18 mouse cellular contexts compared by ENCODE assay signal in genomic region chr3:138773871-138774606, GRCm38 (mm10). TPM values are rescaled to one million over a fixed set of nuclear protein-coding genes. Genes with fewer than 3 reads are reported as not detected.
DNase-seq lines count a peak whose midpoint lies in the region; ATAC-seq and TF ChIP-seq lines count a peak whose summit lies in the region.
"Had no signal": no experiment of that assay in that cellular context is flagged by ENCODE, and none has a peak within 500 bp of the region (broad histone marks: within the 10 kb centered on the region; RNA-seq: fewer than 3 reads in every experiment).

No protein-coding gene starts in this region.

- no peak for ATAC-seq in hindbrain, embryonic 13.5 days (ENCODE audit: low FRiP score)
- ATAC-seq in hindbrain, embryonic 11.5 days (ENCODE audit: low FRiP score), result no peak
- no peak for ATAC-seq in neural tube, embryonic 14.5 days (ENCODE audit: low read depth)
- ATAC-seq in activated CD4-positive, CD25-positive, alpha-beta regulatory T cell, adult 4 months, result no peak
- ATAC-seq: forebrain, embryonic 16.5 days had no signal

- TF ChIP-seq RAD21 in MEL (IDR thresholded peaks at IDR 0.05; ENCODE audit: low read depth, low read length), result no peak

- H3K9me3 ChIP-seq in hindbrain, embryonic 13.5 days, result no peaks in the 10 kb centered on the region
- H3K9me3 ChIP-seq in hindbrain, embryonic 11.5 days (ENCODE audit: control insufficient read depth, low read length), result no peaks in the 10 kb centered on the region
- H3K9me3 ChIP-seq in MEL (replicated peaks; ENCODE audit: insufficient read depth, low read length), result no peaks in the 10 kb centered on the region
- H3K9me3 ChIP-seq in neural tube, embryonic 14.5 days (ENCODE audit: control insufficient read depth, low read length), result no peaks in the 10 kb centered on the region
- H3K9me3 ChIP-seq: G1E; liver, embryonic 13.5 days had no signal

- TF ChIP-seq POLR2A in MEL (IDR thresholded peaks at IDR 0.05; ENCODE audit: control insufficient read depth in 1 of 2, insufficient read depth in 1 of 2, low read depth in 1 of 2, low read length in 2 of 2, poor library complexity in 1 of 2), result no peak

- H3K9ac ChIP-seq in hindbrain, embryonic 13.5 days, result no peak overlapping the region
- no peak overlapping the region for H3K9ac ChIP-seq in hindbrain, embryonic 11.5 days (ENCODE audit: low read depth, low read length)
- H3K9ac ChIP-seq in MEL (ENCODE audit: control insufficient read depth, low read depth, low read length, poor library complexity, severe bottlenecking), result no peak overlapping the region
- no peak overlapping the region for H3K9ac ChIP-seq in neural tube, embryonic 14.5 days (replicated peaks; ENCODE audit: low read depth, low read length)
- H3K9ac ChIP-seq: liver, embryonic 13.5 days had no signal

- H3K4me1 ChIP-seq in hindbrain, embryonic 13.5 days (replicated peaks), result peaks cover 82% of the 10 kb centered on the region
- no peaks in the 10 kb centered on the region for H3K4me1 ChIP-seq in hindbrain, embryonic 11.5 days (replicated peaks; ENCODE audit: control insufficient read depth, insufficient read depth, low read length)
- peaks cover 35 to 60% of the 10 kb centered on the region in 2 experiments for H3K4me1 ChIP-seq in MEL (ENCODE audit: control insufficient read depth in 1 of 2, insufficient read depth in 2 of 2, low read length in 2 of 2)
- H3K4me1 ChIP-seq in neural tube, embryonic 14.5 days (ENCODE audit: control insufficient read depth, insufficient read depth, low read length), result peaks cover 36% of the 10 kb centered on the region
- H3K4me1 ChIP-seq: megakaryocyte, embryonic 14.5 days had no signal

- no peak for DNase-seq in hindbrain, embryonic 11.5 days (ENCODE audit: low spot score)
- DNase-seq in MEL (ENCODE audit: low read depth, low spot score), result no peak
- DNase-seq in brain, adult 2 months (ENCODE audit: low read depth, low spot score), result peak; percentile 70
- no peak for DNase-seq in adrenal gland, postnatal 25 days
- DNase-seq: adrenal gland, postnatal 14 days; heart, adult 2 months; kidney, postnatal 14 days; liver, embryonic 13.5 days; lung, postnatal 10 days; retina, postnatal 1 day; spleen, adult 18-20 months had no signal

- no peak overlapping the region for H3K4me3 ChIP-seq in hindbrain, embryonic 13.5 days
- H3K4me3 ChIP-seq in hindbrain, embryonic 11.5 days (ENCODE audit: low read depth, low read length), result no peak overlapping the region
- no peak overlapping the region for H3K4me3 ChIP-seq in MEL (ENCODE audit: control insufficient read depth in 1 of 2, insufficient read depth in 1 of 2, low read depth in 2 of 2, low read length in 2 of 2)
- no peak overlapping the region for H3K4me3 ChIP-seq in neural tube, embryonic 14.5 days (ENCODE audit: low read depth, low read length)
- H3K4me3 ChIP-seq: erythroblast, embryonic 14.5 days; heart, adult 2 months; liver, embryonic 13.5 days; megakaryocyte, embryonic 14.5 days had no signal

- H3K4me2 ChIP-seq in hindbrain, embryonic 13.5 days, result no peak overlapping the region
- H3K4me2 ChIP-seq in hindbrain, embryonic 11.5 days (replicated peaks; ENCODE audit: low read depth, low read length), result no peak overlapping the region
- H3K4me2 ChIP-seq in neural tube, embryonic 14.5 days (ENCODE audit: low read depth, low read length), result no peak overlapping the region
- H3K4me2 ChIP-seq: liver, embryonic 13.5 days had no signal

- no peaks in the 10 kb centered on the region for H3K27me3 ChIP-seq in hindbrain, embryonic 13.5 days
- H3K27me3 ChIP-seq in hindbrain, embryonic 11.5 days (ENCODE audit: control insufficient read depth, insufficient read depth, low read length), result no peaks in the 10 kb centered on the region
- H3K27me3 ChIP-seq in MEL (ENCODE audit: control insufficient read depth in 1 of 2, insufficient read depth in 2 of 2, low read length in 2 of 2), result no peaks in the 10 kb centered on the region
- H3K27me3 ChIP-seq in neural tube, embryonic 14.5 days (ENCODE audit: control insufficient read depth, insufficient read depth, low read length), result no peaks in the 10 kb centered on the region
- H3K27me3 ChIP-seq: liver, embryonic 13.5 days; megakaryocyte, embryonic 14.5 days had no signal

- H3K79me2 ChIP-seq in MEL (ENCODE audit: control insufficient read depth, insufficient read depth, low read length, poor library complexity), result peaks cover 64% of the 10 kb centered on the region

- H3K27ac ChIP-seq in hindbrain, embryonic 13.5 days, result peak overlapping the region; percentile 53
- no peak overlapping the region for H3K27ac ChIP-seq in hindbrain, embryonic 11.5 days (ENCODE audit: low read depth, low read length)
- no peak overlapping the region for H3K27ac ChIP-seq in MEL (ENCODE audit: control insufficient read depth, low read depth, low read length)
- peak overlapping the region; percentile 3; the same call in 1 of the 2 replicates for H3K27ac ChIP-seq in neural tube, embryonic 14.5 days (ENCODE audit: low read depth, low read length)
- H3K27ac ChIP-seq: heart, adult 2 months; liver, embryonic 13.5 days had no signal

- no peak for TF ChIP-seq CTCF in MEL (IDR thresholded peaks at IDR 0.05 in 2 of 3, conservative IDR thresholded peaks at IDR 0.05 in 1 of 3; ENCODE audit: control insufficient read depth in 1 of 3, insufficient read depth in 1 of 3, low read depth in 2 of 3, low read length in 3 of 3, poor library complexity in 1 of 3, severe bottlenecking in 1 of 3)

- no peak for TF ChIP-seq EP300 in MEL (IDR thresholded peaks at IDR 0.05; ENCODE audit: low read depth in 1 of 2, low read length in 2 of 2)

- no peaks in the 10 kb centered on the region for H3K36me3 ChIP-seq in hindbrain, embryonic 13.5 days
- H3K36me3 ChIP-seq in hindbrain, embryonic 11.5 days (ENCODE audit: control insufficient read depth, insufficient read depth, low read length), result no peaks in the 10 kb centered on the region
- peaks cover 0 to 61% of the 10 kb centered on the region in 2 experiments; a peak in 2 of 4 replicates for H3K36me3 ChIP-seq in MEL (ENCODE audit: control insufficient read depth in 1 of 2, insufficient read depth in 2 of 2, low read length in 2 of 2)
- no peaks in the 10 kb centered on the region for H3K36me3 ChIP-seq in neural tube, embryonic 14.5 days (ENCODE audit: control insufficient read depth, insufficient read depth, low read length)
- H3K36me3 ChIP-seq: G1E; liver, embryonic 13.5 days had no signal

- 63% methylated on average over 9 of the region's 9 CpGs for WGBS in hindbrain, embryonic 13.5 days
- 77% methylated on average over 9 of the region's 9 CpGs for WGBS in hindbrain, embryonic 11.5 days
- WGBS in neural tube, embryonic 14.5 days, result 46% methylated on average over 9 of the region's 9 CpGs

TF ChIP-seq in MEL, 35 proteins besides CTCF, POLR2A, EP300 and RAD21:
- TF ChIP-seq RCOR1 (IDR thresholded peaks at IDR 0.05; ENCODE audit: low read depth, low read length), result no peak
- TF ChIP-seq MYB (IDR thresholded peaks at IDR 0.05; ENCODE audit: low read depth, low read length), result no peak
- 0 out of 2 replicates have a peak, but pooled peaks have one; percentile 17 for TF ChIP-seq BHLHE40 (IDR thresholded peaks at IDR 0.05; ENCODE audit: borderline replicate concordance, low read depth, low read length)
- peak; percentile 54; the same call in 1 of the 2 replicates for TF ChIP-seq USF1 (IDR thresholded peaks at IDR 0.05; ENCODE audit: low read depth, low read length)
TF ChIP-seq in MEL: peak in this region for 2.

RNA-seq across cellular contexts. Expression of gene Tspan5, which starts 32.0 kb away (rescaled TPM):
- 89.1 and 97.0 TPM in 2 replicates for polyA plus RNA-seq in hindbrain, embryonic 13.5 days (2015; fragmentation: Nextera tagmentation; extraction: Ambion mirVana)
- polyA plus RNA-seq in hindbrain, embryonic 11.5 days (2014; fragmentation: Nextera tagmentation; extraction: Ambion mirVana), result 51.0 and 64.9 TPM in 2 replicates
- total RNA-seq in MEL (2012; rRNA removed), result 28.1 and 28.8 TPM in 2 replicates
- polyA plus RNA-seq in MEL (2012; ENCODE audit: insufficient read depth in 1 of 2, insufficient read length in 2 of 2, low read depth in 1 of 2, low replicate concordance in 2 of 2, missing spikeins in 1 of 2), result 10 to 100 TPM in 1 of 2 experiments, not detected in 1; 35.1 TPM
- 115 and 136 TPM in 2 replicates for polyA plus RNA-seq in neural tube, embryonic 14.5 days (2014; fragmentation: Nextera tagmentation; extraction: Ambion mirVana)
- 50.1 and 58.3 TPM in 2 replicates for total RNA-seq in adrenal gland, postnatal 25 days (2021)
- 1 to 10 TPM; 5.3 to 7.3 TPM for polyA plus RNA-seq in activated CD4-positive, CD25-positive, alpha-beta regulatory T cell, adult 4 months (2017; shearing (Covaris generic))
- polyA plus RNA-seq: G1E had no signal

Comparison
In these comparisons a context has a peak if more than half of its experiments do, and no peak if none do; other contexts are left out.
1. H3K27ac ChIP-seq: peak in hindbrain, embryonic 13.5 days (single experiment) and neural tube, embryonic 14.5 days (single experiment); none in hindbrain, embryonic 11.5 days (single experiment) and MEL (single experiment).